Mouse (Mus musculus): ENCODE results near the gene Ago4.

The Ago4 gene

GRCm38 (mm10) chr4:126469334-126469733 lies 63.9 kb downstream of the Ago4 start:
- DNase-seq (ENCODE audit: low spot score in 2 of 2) = no peak

DNA sequence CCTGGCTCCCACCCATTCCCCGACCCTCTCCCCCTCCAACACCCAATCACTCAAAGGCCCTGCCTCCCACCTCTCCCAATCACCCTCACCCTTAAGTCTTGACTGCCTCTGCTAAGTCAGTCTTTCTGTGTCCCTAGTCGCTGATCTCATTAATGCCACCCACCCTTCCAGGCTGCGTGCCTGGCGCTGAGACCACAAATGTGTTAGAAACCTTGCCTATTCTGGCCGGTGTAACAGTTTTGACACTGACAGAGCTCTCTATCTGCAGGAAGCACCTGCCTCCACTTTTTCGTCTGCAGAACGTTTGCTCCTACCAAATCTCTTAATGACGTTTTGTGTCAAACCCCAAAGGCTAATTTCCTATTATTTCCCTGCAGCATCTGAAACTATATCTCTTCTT lies 64.3 kb downstream of the Ago4 start:
- DNase-seq (ENCODE audit: low spot score in 2 of 2) = no peak

- peak; percentile 96 to 97 for DNase-seq (ENCODE audit: low spot score in 2 of 2)
These were observed 64.9 kb downstream of the Ago4 start, which contains the start of gene Ago1 for GRCm38 (mm10) chr4:126468285-126468901. Ago1 (minus strand) TSS chr4:126468583.

- peak; percentile 72 to 77 for DNase-seq (ENCODE audit: low spot score in 2 of 2)
These were observed 65.5 kb downstream of the Ago4 start for GRCm38 (mm10) chr4:126467721-126468284.

- no peak for DNase-seq (ENCODE audit: low spot score in 2 of 2)
These were observed 67.0 kb downstream of the Ago4 start for GRCm38 (mm10) chr4:126466251-126466750.

DNA sequence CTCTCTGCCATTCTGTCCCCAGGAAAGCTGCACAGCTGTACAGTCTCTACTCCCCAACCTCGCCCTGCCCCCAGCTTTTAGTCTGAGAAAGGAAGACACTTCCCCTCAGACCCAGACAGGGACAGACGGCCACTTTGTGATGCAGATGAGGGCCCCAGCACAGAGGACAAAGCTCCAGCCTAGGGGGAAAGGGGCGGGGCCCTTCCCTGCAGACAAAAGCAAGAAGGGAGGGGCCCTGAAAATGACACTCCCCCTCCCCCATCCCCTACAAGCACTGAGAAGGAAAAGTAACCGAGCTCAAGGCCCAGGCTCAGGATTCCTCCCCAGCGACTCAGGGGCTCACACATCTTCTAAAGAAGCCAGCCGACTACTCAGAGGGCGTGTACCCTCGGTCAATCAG lies 67.4 kb downstream of the Ago4 start:
- DNase-seq (ENCODE audit: low spot score in 2 of 2) = peak; percentile 72 to 75

GRCm38 (mm10) chr4:126464892-126465235 lies 68.4 kb downstream of the Ago4 start:
- DNase-seq (ENCODE audit: low spot score in 2 of 2) = no peak

- no peak for DNase-seq (ENCODE audit: low spot score in 2 of 2)
These were observed 68.9 kb downstream of the Ago4 start for GRCm38 (mm10) chr4:126464189-126464891.

- DNase-seq (ENCODE audit: low spot score in 2 of 2) = no peak
These were observed 77.8 kb downstream of the Ago4 start for GRCm38 (mm10) chr4:126455441-126455840.

DNA sequence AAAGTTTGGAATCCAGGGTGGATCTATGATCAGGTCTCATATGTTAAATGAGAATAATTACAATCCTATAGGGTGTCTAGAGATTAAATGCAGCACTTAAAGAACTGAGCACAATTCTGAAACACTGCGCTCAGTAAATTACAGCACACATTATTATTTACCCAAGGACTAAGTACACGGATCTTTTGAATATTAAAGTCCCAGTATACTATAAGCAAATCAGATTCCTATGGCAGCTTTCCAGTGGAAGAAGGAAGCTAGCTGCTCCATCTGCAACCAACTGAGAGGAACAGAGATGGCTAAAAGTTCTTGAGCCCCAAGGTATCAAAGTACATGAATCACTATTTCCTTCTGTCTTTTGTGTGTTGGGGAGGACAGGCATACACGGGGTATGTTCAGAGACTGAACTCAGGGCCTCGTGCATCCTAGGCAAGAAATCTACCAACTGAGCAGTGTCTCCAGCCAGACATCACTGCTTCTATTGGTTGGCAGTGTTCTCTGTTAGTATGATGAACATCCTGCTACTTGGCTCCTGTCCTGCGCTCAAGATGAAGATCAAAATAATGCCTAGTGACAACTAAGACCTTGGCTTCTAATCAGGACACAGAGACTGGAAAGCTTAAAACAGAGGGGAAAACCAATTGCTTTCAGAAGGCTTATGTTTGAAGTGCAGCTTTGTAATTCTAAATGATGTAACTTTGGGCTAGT lies 78.6 kb downstream of the Ago4 start:
- DNase-seq (ENCODE audit: low spot score in 2 of 2) = no peak

- DNase-seq (ENCODE audit: low spot score in 2 of 2) = no peak
These were observed 83.0 kb downstream of the Ago4 start for GRCm38 (mm10) chr4:126450268-126450667.

GRCm38 (mm10) chr4:126447126-126447525 lies 86.1 kb downstream of the Ago4 start:
- DNase-seq (ENCODE audit: low spot score in 2 of 2) = no peak

DNA sequence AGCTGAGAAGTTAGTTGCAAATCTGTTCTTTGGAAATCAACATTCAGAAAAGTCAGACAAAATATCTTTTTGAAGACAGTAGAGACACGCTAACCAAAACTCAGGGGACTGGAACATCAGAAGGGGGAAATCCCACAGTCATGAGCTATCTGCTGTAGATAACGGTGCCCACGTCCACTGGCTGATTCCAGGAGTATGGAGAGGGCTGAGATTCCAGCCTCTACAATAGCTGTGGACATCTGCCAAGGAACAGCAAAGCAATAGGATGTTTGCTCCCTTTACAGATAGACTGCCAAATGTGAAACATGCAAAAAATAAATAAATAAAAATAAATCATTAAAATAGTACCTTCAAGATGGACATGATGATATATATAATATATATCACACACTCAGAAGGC lies 88.7 kb downstream of the Ago4 start:
- no peak for DNase-seq (ENCODE audit: low spot score in 2 of 2)
